Mouse (Mus musculus) monocyte, adult 5-6 weeks (primary cell): ENCODE measurements around the gene Ip6k2. TPM values are rescaled to one million over a fixed set of nuclear protein-coding genes. Genes with fewer than 3 reads are reported as not detected.
A peak's percentile ranks its signal among the peaks of the same experiment; 100 is the strongest.

ENCODE experiments used
- ATAC-seq: fragments of 153-309, 156-312 bp; replicated peaks from 2 replicates; pipeline ENCODE4 v1.8.0; 2017; ENCODE audit warnings: mild to moderate bottlenecking; ENCODE audit not compliant: low TSS enrichment, insufficient number of reproducible peaks, severe bottlenecking, poor library complexity, low FRiP score
- total RNA-seq: library from RNA; stranded (forward); fragments of 200-1000, 200-491, 200-594 nt; gene quantifications from 3 replicates; pipeline ENCODE4 v1.2.3, GENCODE M21; 2017

Gene Ip6k2
- total RNA-seq, 1 experiment from 2014 or later: 78.2 TPM

- peak; percentile 52 for ATAC-seq
These were observed 24.6 kb downstream of the Ip6k2 start, which contains the start of gene Nckipsd for GRCm38 (mm10) chr9:108808163-108808665. Nckipsd (plus strand) TSS chr9:108808368.

- ATAC-seq: no peak
These were observed 25.6 kb downstream of the Ip6k2 start for GRCm38 (mm10) chr9:108809188-108809587.

DNA sequence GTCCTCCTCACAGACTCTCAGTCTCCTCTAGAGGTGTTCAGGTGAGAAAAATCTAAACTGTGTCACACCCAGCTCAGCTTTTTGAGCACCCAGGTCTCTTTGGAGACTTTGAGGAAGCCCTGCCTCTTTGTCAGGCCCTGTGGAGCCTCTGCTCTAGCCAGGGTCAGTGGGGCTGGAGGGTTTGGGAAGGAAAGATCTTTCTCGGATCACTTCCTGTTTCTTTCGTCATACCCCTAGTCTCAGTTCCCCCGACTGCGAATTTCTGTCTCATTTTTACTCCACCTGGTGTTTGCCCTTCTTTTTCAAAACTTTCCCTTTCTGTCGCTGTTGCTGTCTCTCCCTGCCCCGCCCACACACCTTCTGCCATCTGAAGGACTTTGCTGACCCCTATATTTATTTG, 26.1 kb downstream of the Ip6k2 start:
- ATAC-seq: peak; percentile 48; the same call in 1 of the 2 replicates

DNA sequence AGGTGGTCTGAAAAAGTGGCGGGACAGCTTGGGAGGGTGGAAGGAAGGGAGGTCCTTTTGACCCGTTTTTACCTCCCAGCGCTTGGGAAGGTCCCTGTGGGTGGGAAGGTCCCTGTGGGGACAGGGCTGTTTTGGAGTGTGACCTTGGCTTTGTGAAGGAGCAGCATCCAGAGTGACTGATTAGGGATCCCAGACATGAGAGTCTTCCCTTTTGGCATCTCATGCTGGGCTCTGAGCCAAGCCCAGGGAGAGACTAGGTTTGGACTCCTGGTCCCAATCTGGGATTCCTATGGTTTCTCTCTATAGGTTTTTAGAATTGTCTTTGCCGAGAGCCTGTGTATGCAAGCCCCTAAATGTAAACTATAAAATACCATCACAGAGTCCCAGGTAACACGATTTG, 26.9 kb downstream of the Ip6k2 start:
- no peak for ATAC-seq

DNA sequence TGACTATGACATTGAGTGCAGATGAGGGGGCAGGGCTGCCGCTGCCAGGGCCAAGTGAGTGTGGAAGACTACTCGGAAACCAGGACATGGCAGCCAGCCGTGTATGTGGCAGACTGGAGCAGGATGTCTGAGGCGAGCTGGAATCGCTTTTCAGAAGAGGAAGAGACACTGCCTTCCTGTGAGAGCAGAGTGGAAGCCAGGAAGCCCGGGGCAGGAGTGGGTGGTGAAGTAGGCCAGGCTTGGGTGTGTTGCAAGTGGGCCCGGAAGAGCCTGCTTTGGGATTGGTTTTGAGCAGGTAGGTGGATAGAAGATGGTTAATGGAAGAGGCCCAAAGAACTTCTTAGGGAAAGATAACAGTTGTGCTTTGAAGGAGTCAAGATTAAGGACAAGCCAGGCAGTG, 32.0 kb downstream of the Ip6k2 start:
- no peak for ATAC-seq

DNA sequence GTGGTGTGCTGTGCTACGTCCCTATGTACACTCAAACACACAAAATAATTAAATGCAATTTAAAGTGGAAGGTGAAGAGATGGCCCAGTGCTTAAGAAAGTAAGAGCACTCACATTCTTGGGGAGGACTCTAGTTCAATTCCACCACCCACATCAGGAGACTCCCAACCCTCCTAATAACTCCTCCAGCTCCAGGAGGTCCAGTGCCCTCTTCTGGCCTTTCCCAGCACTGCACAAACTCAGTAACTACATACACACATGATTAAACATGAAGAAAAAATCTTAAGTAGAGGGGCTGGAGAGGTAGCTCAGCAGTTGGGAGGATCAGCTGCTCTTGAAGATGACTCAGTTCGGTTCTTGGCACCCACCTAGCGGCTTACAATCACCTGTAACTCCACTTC, 35.9 kb downstream of the Ip6k2 start:
- 0 out of 2 replicates have a peak, but pooled peaks have one; percentile 46 for ATAC-seq

DNA sequence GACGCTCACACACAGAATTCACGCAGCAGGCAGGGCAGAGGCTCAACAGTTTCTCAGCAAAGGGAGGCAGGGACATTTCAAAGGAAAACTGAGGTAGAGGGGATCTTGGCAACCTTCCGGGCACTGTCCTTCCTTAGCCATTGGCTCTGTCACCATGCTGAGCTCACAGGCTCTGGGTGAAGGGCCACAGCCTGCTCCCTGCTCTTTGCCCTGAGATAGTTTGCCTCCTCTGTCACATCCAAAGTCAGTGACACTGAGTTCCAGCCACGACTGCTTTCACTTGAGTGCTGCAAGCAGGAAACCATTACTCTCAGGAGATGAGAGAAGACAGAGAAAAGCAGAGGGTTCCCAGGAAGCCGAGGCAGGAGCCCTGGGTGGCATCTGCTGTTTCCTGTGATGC, 36.5 kb downstream of the Ip6k2 start:
- ATAC-seq: no peak

DNA sequence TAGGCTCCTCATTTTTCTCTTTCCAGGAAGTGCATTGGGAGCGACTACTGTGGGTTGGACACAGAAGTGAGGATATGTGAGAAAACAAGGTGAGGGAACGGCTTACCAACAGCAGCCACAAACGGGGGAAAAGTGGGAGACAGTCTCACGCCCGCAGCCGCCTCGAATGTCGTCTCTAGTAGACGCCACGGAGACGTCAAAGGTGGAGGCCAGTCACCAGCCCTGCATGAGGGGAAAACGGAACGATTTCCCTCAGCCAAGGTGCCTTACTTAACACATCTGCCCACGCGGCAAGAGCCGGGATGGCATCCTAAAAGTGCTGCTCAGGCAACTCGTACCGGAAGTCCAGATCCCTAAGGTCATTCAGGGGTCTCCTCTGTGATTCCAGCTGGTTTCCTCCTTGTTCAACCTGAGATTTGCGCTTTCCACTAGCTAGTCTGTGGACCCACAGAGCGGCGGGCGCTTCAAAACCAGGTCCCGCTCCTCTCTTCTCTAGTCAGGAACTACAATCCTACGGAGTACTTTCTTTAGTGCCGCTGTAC, 40.6 kb downstream of the Ip6k2 start:
- no peak for ATAC-seq

- ATAC-seq: no peak
These were observed 41.3 kb downstream of the Ip6k2 start for GRCm38 (mm10) chr9:108824755-108825413.

GRCm38 (mm10) chr9:108825820-108826699, 42.5 kb downstream of the Ip6k2 start, which contains the start of gene Celsr3:
Celsr3 (plus strand) TSS chr9:108826320.
- ATAC-seq: no peak

GRCm38 (mm10) chr9:108826700-108827340, 43.2 kb downstream of the Ip6k2 start:
- peak; percentile 58 for ATAC-seq

DNA sequence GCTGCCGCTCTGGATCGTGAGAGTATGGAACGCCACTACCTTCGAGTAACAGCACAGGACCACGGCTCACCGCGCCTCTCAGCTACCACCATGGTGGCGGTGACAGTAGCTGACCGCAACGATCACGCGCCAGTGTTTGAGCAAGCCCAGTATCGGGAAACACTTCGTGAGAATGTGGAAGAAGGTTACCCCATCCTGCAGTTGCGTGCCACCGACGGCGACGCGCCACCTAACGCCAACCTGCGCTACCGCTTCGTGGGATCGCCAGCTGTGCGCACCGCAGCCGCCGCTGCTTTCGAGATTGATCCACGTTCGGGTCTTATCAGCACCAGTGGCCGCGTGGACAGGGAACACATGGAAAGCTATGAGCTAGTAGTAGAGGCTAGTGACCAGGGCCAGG, 43.9 kb downstream of the Ip6k2 start:
- ATAC-seq: peak; percentile 1; the same call in 1 of the 2 replicates

GRCm38 (mm10) chr9:108827906-108828305, 44.3 kb downstream of the Ip6k2 start:
- no peak for ATAC-seq

- ATAC-seq: peak; percentile 73
These were observed 48.0 kb downstream of the Ip6k2 start for GRCm38 (mm10) chr9:108831637-108832036.

DNA sequence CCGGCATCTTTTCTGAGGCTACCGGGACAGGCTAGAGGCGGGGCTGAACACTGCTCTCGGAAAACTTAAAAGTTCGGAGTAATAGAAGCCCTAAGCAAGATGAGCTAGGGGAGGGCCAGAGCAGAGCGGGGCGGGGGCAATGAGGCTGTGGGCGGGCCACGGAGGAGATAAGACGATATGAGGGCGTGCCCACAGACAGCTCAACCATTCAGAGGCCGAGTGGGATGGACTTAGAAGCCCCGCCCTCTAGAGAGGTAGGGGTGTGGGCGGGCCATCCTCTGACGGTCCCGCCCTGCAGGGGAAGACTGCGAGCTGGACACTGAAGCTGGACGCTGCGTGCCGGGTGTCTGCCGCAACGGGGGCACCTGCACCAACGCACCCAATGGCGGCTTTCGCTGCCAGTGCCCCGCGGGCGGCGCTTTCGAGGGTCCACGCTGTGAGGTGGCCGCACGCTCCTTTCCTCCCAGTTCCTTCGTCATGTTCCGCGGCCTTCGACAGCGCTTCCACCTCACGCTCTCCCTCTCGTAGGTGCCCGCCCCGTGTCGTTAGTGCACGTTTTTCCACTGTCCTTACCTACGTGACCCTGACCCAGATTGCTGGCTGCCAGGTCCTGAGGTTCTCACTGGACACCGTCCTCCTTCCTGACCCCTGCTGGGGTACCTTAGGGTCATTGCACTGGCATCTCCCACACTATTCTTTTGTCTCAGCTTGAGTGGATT, 49.0 kb downstream of the Ip6k2 start:
- peak; percentile 88 for ATAC-seq

GRCm38 (mm10) chr9:108842989-108843388, 59.4 kb downstream of the Ip6k2 start:
- 0 out of 2 replicates have a peak, but pooled peaks have one; percentile 25 for ATAC-seq

GRCm38 (mm10) chr9:108845390-108845789, 61.8 kb downstream of the Ip6k2 start:
- ATAC-seq: no peak

DNA sequence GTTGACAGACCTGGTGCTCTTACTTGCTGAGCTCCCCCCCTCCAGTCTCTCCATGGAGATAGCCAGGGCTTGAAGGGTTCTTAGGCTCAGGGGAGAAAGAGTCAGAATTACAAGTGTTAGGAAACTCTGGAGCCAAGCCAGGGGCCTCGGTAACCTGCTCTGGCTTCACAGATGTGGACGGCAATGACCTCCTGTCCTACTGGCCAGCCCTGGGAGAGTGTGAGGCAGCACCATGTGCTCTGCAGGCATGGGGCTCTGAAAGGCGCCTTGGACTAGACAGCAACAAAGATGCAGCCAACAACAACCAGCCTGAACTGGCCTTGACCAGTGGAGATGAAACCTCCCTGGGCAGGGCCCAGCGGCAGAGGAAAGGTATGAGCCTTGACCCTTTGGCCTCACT, 63.8 kb downstream of the Ip6k2 start:
- ATAC-seq: no peak
